Mouse (Mus musculus) c-Kit-positive CD71-positive TER-119-positive erythroid progenitor cells, embryonic 14.5 days (primary cell): ENCODE results near the gene Hist1h2ai.
"Not testable (repeated sequence)": the region's sequence is repeated elsewhere in the genome, so short reads cannot be mapped to it uniquely, and the experiment has no call there.

Source experiments
- DNase-seq: peaks from one replicate; pipeline ENCODE4 v3.0.0-alpha.2; 2013; ENCODE audit warnings: low spot score

Gene Hist1h2ai

DNA sequence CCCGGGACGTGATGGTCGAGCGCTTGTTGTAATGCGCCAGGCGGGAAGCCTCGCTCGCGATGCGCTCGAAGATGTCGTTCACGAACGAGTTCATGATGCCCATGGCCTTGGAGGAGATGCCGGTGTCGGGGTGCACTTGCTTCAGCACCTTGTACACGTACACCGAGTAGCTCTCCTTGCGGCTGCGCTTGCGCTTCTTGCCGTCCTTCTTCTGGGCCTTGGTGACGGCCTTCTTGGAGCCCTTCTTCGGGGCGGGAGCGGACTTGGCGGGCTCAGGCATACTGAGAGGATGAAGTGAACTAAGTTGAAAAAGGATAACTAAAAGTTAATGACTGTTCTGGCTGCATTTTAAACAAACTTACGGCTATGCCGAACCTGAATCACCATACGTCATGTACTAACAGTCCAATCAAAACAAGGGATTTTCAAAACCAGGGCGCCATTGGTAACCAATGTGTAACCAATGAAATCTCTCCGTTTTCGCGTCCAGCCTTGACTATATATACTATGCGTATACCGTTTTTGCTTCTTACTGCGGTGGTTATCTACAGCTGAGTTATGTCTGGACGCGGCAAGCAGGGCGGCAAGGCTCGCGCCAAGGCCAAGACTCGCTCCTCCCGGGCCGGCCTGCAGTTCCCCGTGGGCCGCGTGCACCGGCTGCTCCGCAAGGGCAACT is at the start of gene Hist1h2ai, which contains the start of gene Hist1h2bl:
Gene Hist1h2ai (plus strand): TSS at position 559 of the 676 bp plus-strand sequence.
Gene Hist1h2bl (minus strand): TSS at position 280 of the 676 bp plus-strand sequence.
- DNase-seq: peak; percentile 98

GRCm38 (mm10) chr13:21677305-21677704 is 38.9 kb upstream of the Hist1h2ai start, which contains the start of gene Olfr1360:
Gene Olfr1360 (minus strand): TSS chr13:21677405.
- no peak for DNase-seq

DNA sequence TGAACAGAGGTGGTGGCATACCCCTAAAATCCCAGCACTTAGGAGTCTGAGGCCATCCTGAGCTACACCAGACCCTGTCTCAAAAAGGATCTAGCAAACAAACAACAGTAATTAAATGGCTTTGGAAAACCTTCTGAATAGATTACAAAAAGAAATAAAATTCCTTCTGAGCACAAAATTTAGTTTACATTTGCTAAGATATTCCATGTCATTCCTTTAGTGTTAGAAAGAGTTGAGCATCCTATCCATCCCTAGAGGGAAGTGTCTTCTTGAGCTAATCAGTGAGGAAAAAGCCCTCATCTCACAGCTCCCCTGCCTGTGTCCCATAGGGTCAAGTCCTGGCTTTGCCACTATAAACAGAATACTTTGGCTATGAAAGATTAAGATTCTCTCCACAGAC is 18.4 kb upstream of the Hist1h2ai start, which contains the start of gene Olfr1359:
Gene Olfr1359 (plus strand): TSS at position 301 of the 400 bp plus-strand sequence.
- DNase-seq: no peak

- no peak for DNase-seq
These were observed 9.6 kb upstream of the Hist1h2ai start for GRCm38 (mm10) chr13:21706669-21707068.

- peak; percentile 90 for DNase-seq
These were observed 6.1 kb upstream of the Hist1h2ai start for GRCm38 (mm10) chr13:21710031-21710711.

DNA sequence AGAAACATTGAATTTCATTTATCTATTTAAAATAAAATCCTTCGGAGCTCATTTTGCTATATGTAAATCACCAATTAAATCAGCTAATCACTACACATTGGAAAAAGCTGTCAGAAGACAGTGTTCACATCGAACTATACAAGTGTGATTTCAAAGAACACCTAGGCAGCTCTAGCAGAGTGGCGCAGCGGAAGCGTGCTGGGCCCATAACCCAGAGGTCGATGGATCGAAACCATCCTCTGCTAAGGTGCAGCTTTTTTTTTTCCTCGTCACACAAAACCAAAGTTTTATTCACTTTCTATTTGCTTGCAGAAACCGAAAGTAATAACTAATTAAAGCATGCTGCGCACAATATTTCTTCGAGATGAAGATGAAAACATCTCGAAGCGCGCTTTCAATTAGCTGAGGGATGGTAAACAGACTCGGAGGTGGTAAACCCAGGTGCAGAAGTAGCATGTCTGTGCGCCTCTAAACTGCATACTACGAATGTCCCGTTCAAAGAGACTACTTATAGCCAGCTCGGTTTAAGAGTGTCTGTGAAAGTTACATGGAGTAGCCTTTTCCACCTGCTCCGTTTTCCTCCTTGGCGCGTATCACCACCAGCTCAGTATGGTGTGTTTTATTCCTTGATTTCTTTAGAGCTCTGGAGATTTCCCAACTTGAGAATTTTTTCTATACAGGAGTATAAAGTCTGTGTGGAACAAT is 5.2 kb upstream of the Hist1h2ai start:
- peak; percentile 77 for DNase-seq

GRCm38 (mm10) chr13:21711698-21712097 is 4.5 kb upstream of the Hist1h2ai start:
- DNase-seq: no peak

- DNase-seq: peak; percentile 84
These were observed 1.5 kb upstream of the Hist1h2ai start for GRCm38 (mm10) chr13:21714725-21715124.

GRCm38 (mm10) chr13:21715131-21715863 is 925 bp upstream of the Hist1h2ai start:
- DNase-seq: peak; percentile 74

- DNase-seq: peak; percentile 74
These were observed 544 bp downstream of the Hist1h2ai start for GRCm38 (mm10) chr13:21716540-21717391.

DNA sequence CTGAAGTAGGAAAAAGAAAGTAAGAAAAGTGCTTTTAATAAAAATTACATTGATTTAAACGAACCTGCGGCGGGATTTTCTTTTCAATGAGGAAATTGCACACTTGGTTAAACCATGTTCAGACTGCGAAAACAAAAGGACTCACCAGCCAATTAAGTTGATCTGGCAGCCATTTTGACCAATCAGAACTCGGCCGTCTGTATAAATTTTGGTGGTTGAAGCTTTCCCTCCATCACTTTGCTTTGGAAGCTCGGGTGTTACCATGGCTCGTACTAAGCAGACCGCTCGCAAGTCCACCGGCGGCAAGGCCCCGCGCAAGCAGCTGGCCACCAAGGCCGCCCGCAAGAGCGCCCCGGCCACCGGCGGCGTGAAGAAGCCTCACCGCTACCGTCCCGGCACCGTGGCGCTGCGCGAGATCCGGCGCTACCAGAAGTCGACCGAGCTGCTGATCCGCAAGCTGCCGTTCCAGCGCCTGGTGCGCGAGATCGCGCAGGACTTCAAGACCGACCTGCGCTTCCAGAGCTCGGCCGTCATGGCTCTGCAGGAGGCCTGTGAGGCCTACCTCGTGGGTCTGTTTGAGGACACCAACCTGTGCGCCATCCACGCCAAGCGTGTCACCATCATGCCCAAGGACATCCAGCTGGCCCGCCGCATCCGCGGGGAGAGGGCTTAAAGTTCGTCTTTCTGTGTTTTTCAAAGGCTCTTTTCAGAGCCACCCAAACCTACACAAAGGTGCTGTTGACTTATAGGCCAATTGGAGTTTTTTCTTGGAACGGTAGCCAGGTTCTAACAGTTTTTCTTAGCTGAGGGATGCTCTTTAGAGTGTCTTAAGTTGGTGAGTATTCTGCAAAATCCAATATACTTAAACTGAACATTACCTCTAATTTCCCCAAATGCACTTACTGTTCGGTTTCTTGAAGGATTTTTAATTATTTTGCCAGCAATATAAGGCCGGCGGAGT is 1.5 kb downstream of the Hist1h2ai start, which contains the start of gene Hist1h3h:
Gene Hist1h3h (plus strand): TSS at position 263 of the 961 bp plus-strand sequence.
- peak; percentile 95 for DNase-seq

GRCm38 (mm10) chr13:21718381-21719080 is 2.3 kb downstream of the Hist1h2ai start:
- peak; percentile 70 for DNase-seq

GRCm38 (mm10) chr13:21721107-21721756 is 5.0 kb downstream of the Hist1h2ai start:
- DNase-seq: not testable (repeated sequence)

DNA sequence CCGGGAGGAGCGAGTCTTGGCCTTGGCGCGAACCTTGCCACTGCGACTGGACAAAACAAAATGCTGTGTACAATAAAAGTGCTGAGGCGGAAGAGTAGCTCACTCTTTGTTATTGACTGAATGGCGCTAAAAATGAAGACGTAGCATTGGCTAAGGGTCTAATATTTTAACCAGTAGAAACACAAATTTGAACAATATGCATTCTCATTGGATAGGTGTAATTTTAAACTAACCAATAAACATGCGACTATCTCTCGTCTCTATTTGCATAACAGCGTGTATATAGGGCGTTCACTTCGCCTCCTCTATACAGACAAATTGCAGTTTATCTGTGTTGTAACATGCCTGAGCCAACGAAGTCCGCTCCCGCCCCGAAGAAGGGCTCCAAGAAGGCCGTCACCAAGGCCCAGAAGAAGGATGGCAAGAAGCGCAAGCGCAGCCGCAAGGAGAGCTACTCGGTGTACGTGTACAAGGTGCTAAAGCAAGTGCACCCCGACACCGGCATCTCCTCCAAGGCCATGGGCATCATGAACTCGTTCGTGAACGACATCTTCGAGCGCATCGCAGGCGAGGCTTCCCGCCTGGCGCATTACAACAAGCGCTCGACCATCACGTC is 5.6 kb downstream of the Hist1h2ai start, which contains the start of gene Hist1h2bm:
Gene Hist1h2bm (plus strand): TSS at position 288 of the 616 bp plus-strand sequence.
- DNase-seq: peak; percentile 96

DNA sequence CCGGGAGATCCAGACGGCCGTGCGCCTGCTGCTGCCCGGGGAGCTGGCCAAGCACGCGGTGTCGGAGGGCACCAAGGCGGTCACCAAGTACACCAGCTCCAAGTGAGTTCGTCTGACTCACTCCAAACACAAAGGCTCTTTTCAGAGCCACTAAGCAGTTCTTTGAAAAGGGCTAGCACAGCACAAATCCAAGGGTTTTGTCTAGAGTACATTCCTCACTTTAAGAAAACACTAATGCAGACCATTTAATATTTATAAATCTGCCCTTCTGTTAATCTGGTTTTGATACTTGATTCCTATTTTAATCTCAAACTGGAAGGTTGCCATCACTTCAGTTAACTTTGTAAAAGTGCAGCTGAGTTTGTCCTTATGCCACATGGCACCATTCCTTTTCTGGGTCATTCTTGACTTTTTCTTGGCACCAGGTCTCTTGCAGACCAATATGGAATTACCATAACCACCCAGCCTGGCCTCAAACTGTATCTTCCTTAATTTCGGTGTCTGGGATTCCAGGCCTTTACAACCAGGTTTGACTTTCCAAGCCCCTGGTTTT is 6.2 kb downstream of the Hist1h2ai start:
- DNase-seq: no peak

DNA sequence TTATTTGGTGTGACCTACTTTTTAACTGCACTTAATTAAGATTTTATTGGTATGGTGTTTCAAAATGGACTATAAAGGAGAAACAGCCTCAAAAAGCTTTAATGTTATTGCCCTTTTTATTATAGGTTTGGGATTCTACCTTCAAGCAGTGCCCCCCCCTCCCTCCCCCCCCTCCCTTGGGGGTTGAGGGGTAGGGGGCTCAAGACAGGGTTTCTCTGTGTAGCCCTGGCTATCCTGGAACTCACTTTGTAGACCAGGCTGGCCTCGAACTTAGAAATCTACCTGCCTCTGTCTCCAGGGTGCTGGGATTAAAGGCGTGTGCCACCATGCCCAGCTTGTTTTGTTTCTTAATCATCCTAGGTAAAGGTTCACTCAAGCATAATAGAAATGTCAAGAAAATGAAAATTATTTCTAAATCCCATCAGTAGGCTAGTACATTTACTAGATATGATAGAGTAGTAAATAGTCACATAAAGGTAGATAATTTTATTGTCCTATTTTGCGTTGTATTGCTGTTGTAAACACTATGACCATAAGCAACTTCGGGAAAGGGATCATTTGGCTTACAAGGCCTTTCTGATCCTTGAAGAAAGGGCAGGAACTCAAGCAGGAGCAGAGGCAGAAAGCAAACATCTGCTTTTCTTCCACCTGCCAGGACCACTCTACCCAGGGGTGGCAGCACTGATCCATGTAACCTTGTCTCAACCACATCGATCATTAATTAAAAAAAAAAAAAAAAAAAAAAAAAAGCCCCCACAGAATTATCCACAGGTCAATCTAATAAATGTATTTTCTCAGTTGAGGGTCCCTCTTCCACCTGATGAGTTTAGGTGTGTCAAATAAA is 7.0 kb downstream of the Hist1h2ai start:
- no peak for DNase-seq
